Mouse (Mus musculus) MEL (cell line): ENCODE measurements at regions not wholly inside any gene's neighbourhood (a gene's known extent, or its start where the extent isn't known, plus 50 kb on each side); places are given as distances from the start of the nearest gene placed in this dataset.

Experiments
- DNase-seq: peaks from one replicate; pipeline ENCODE4 v3.0.0; 2011; ENCODE audit warnings: low read depth, low spot score
- H3K27ac ChIP-seq: 2 replicates; pipeline ENCODE4 v1.5.1; 2012; ENCODE audit warnings: low read depth, mild to moderate bottlenecking, control low read depth, low read length, moderate library complexity; ENCODE audit not compliant: control insufficient read depth
- H3K27me3 ChIP-seq, 2 experiments: fragments of 150-350 bp in 1 of 2; sonication (generic) in 1 of 2; 2 replicates each; pipeline ENCODE4 v1.6.1; 2012; ENCODE audit warnings: low read length in 2 of 2, mild to moderate bottlenecking in 2 of 2, improper control_type of control experiment in 1 of 2, moderate library complexity in 1 of 2; ENCODE audit not compliant: insufficient read depth in 2 of 2, control insufficient read depth in 1 of 2
- H3K36me3 ChIP-seq, 2 experiments: 2 replicates each; pipeline ENCODE4 v1.6.1; 2012 to 2014; ENCODE audit warnings: low read length in 2 of 2, improper control_type of control experiment in 1 of 2, inconsistent platforms in 1 of 2, mild to moderate bottlenecking in 1 of 2; ENCODE audit not compliant: insufficient read depth in 2 of 2, control insufficient read depth in 1 of 2
- H3K4me1 ChIP-seq, 2 experiments: fragments of 150-350 bp in 1 of 2; sonication (generic) in 1 of 2; 2 replicates each; pipeline ENCODE4 v1.6.1; 2012; ENCODE audit warnings: low read length in 2 of 2, improper control_type of control experiment in 1 of 2, mild to moderate bottlenecking in 1 of 2; ENCODE audit not compliant: insufficient read depth in 2 of 2, control insufficient read depth in 1 of 2
- H3K4me3 ChIP-seq, 2 experiments: fragments of 150-350 bp in 1 of 2; sonication (generic) in 1 of 2; 2 replicates each; pipeline ENCODE4 v1.5.1; 2012; ENCODE audit warnings: low read depth in 2 of 2, low read length in 2 of 2, mild to moderate bottlenecking in 2 of 2, moderate library complexity in 2 of 2, control low read depth in 1 of 2, improper control_type of control experiment in 1 of 2; ENCODE audit not compliant: control insufficient read depth in 1 of 2, insufficient read depth in 1 of 2
- H3K79me2 ChIP-seq: 2 replicates; pipeline ENCODE4 v1.6.1; 2012; ENCODE audit warnings: mild to moderate bottlenecking, low read length, moderate library complexity; ENCODE audit not compliant: control insufficient read depth, poor library complexity, insufficient read depth
- H3K9ac ChIP-seq: 2 replicates; pipeline ENCODE4 v1.6.1; 2012; ENCODE audit warnings: low read depth, mild to moderate bottlenecking, control low read depth, low read length, moderate library complexity; ENCODE audit not compliant: control insufficient read depth, poor library complexity, severe bottlenecking
- H3K9me3 ChIP-seq: fragments of 150-350 bp; sonication (generic); replicated peaks from 2 replicates; pipeline ENCODE4 v1.6.1; 2012; ENCODE audit warnings: mild to moderate bottlenecking, low read length, improper control_type of control experiment, moderate library complexity; ENCODE audit not compliant: insufficient read depth
- CHD1 ChIP-seq: IDR thresholded peaks from 2 replicates; pipeline ENCODE4 v1.6.1; 2012; ENCODE audit warnings: low read depth, mild to moderate bottlenecking, inconsistent platforms, low read length, improper control_type of control experiment
- CHD2 ChIP-seq: IDR thresholded peaks from 2 replicates; pipeline ENCODE4 v1.6.1; 2011; ENCODE audit warnings: low read length, improper control_type of control experiment
- CTCF ChIP-seq, 3 experiments: IDR thresholded peaks in 2 of 3; conservative IDR thresholded peaks in 1 of 3; 2 replicates each; pipeline ENCODE4 v1.5.1; 2011 to 2012; ENCODE audit warnings: low read length in 3 of 3, low read depth in 2 of 3, mild to moderate bottlenecking in 2 of 3, improper control_type of control experiment in 1 of 3, inconsistent platforms in 1 of 3, mixed read lengths in 1 of 3, moderate library complexity in 1 of 3; ENCODE audit not compliant: control insufficient read depth in 1 of 3, insufficient read depth in 1 of 3, poor library complexity in 1 of 3, severe bottlenecking in 1 of 3
- E2F4 ChIP-seq: IDR thresholded peaks from 2 replicates; pipeline ENCODE4 v1.6.1; 2011; ENCODE audit warnings: low read depth, low read length, improper control_type of control experiment, borderline replicate concordance
- EP300 ChIP-seq, 2 experiments: IDR thresholded peaks; 2 replicates each; pipeline ENCODE4 v1.6.1; 2011; ENCODE audit warnings: improper control_type of control experiment in 2 of 2, low read length in 2 of 2, low read depth in 1 of 2, mild to moderate bottlenecking in 1 of 2
- ETS1 ChIP-seq: IDR thresholded peaks from 2 replicates; pipeline ENCODE4 v1.6.1; 2012; ENCODE audit warnings: low read depth, mild to moderate bottlenecking, inconsistent platforms, low read length, improper control_type of control experiment, moderate library complexity
- GABPA ChIP-seq: IDR thresholded peaks from 2 replicates; pipeline ENCODE4 v1.6.1; 2012; ENCODE audit warnings: low read depth, mild to moderate bottlenecking, inconsistent platforms, low read length, improper control_type of control experiment, moderate library complexity
- GATA1 ChIP-seq: IDR thresholded peaks from 2 replicates; pipeline ENCODE4 v1.6.1; 2011; ENCODE audit warnings: low read depth, low read length, improper control_type of control experiment
- JUND ChIP-seq: IDR thresholded peaks from 2 replicates; pipeline ENCODE4 v1.6.1; 2011; ENCODE audit warnings: low read depth, mild to moderate bottlenecking, improper control_type of control experiment, low read length
- MXI1 ChIP-seq: IDR thresholded peaks from 2 replicates; pipeline ENCODE4 v1.6.1; 2011; ENCODE audit warnings: mild to moderate bottlenecking, low read depth, low read length, improper control_type of control experiment
- MYC ChIP-seq: IDR thresholded peaks from 2 replicates; pipeline ENCODE4 v1.6.1; 2011; ENCODE audit warnings: low read depth, mild to moderate bottlenecking, low read length, improper control_type of control experiment, moderate library complexity
- NELFE ChIP-seq: IDR thresholded peaks from 2 replicates; pipeline ENCODE4 v1.6.1; 2011; ENCODE audit warnings: low read depth, low read length, improper control_type of control experiment
- NRF1 ChIP-seq: IDR thresholded peaks from 2 replicates; pipeline ENCODE4 v1.6.1; 2014; ENCODE audit warnings: low read depth, mild to moderate bottlenecking, inconsistent platforms, low read length, improper control_type of control experiment, moderate library complexity; ENCODE audit not compliant: poor library complexity, insufficient read depth, severe bottlenecking
- POLR2A ChIP-seq, 2 experiments: IDR thresholded peaks; 2 replicates each; pipeline ENCODE4 v1.6.1; 2011 to 2012; ENCODE audit warnings: low read length in 2 of 2, mild to moderate bottlenecking in 2 of 2, control low read depth in 1 of 2, improper control_type of control experiment in 1 of 2, low read depth in 1 of 2, moderate library complexity in 1 of 2; ENCODE audit not compliant: control insufficient read depth in 1 of 2, insufficient read depth in 1 of 2, poor library complexity in 1 of 2
- POLR2AphosphoS2 ChIP-seq: IDR thresholded peaks from 2 replicates; pipeline ENCODE4 v1.6.1; 2011; ENCODE audit warnings: low read length, improper control_type of control experiment
- POLR2AphosphoS5 ChIP-seq: IDR thresholded peaks from 2 replicates; pipeline ENCODE4 v1.6.1; 2012; ENCODE audit warnings: low read depth, borderline replicate concordance, mild to moderate bottlenecking, inconsistent platforms, low read length, moderate library complexity, mixed read lengths
- RAD21 ChIP-seq: IDR thresholded peaks from 2 replicates; pipeline ENCODE4 v1.6.1; 2011; ENCODE audit warnings: mild to moderate bottlenecking, low read depth, low read length, improper control_type of control experiment
- RCOR1 ChIP-seq: IDR thresholded peaks from 2 replicates; pipeline ENCODE4 v1.6.1; 2012; ENCODE audit warnings: low read depth, mild to moderate bottlenecking, inconsistent platforms, low read length, improper control_type of control experiment
- TAL1 ChIP-seq: IDR thresholded peaks from 2 replicates; pipeline ENCODE4 v1.6.1; 2012; ENCODE audit warnings: mild to moderate bottlenecking, inconsistent platforms, low read length, moderate library complexity, mixed read lengths
- TBP ChIP-seq: IDR thresholded peaks from 2 replicates; pipeline ENCODE4 v1.8.0; 2011; ENCODE audit warnings: low read depth, low read length, improper control_type of control experiment
- TCF12 ChIP-seq: IDR thresholded peaks from 2 replicates; pipeline ENCODE4 v1.6.1; 2014; ENCODE audit warnings: low read depth, mild to moderate bottlenecking, inconsistent platforms, low read length, improper control_type of control experiment, moderate library complexity
- USF1 ChIP-seq: IDR thresholded peaks from 2 replicates; pipeline ENCODE4 v1.6.1; 2014; ENCODE audit warnings: low read depth, mild to moderate bottlenecking, inconsistent platforms, low read length, improper control_type of control experiment, moderate library complexity
- USF2 ChIP-seq, 2 experiments: IDR thresholded peaks; 2 replicates each; pipeline ENCODE4 v1.6.1; 2011 to 2012; ENCODE audit warnings: improper control_type of control experiment in 2 of 2, low read length in 2 of 2, borderline replicate concordance in 1 of 2, inconsistent platforms in 1 of 2, low read depth in 1 of 2, mild to moderate bottlenecking in 1 of 2; ENCODE audit not compliant: insufficient read depth in 1 of 2
- ZMIZ1 ChIP-seq: IDR thresholded peaks from 2 replicates; pipeline ENCODE4 v1.6.1; 2012; ENCODE audit warnings: low read depth, mild to moderate bottlenecking, inconsistent platforms, low read length, improper control_type of control experiment, moderate library complexity

GRCm38 (mm10) chr9:61187713-61188399 lies 184.3 kb upstream of the Tle3 start:
- Histone ChIP-seq H3K27me3 (peaks cover 3 to 4% of the 10 kb centered on the region in 2 experiments; a peak in 3 of 4 replicates), H3K4me3 (no peak overlapping the region), H3K36me3 (no peaks in the 10 kb centered on the region), H3K4me1 (no peaks in the 10 kb centered on the region), H3K79me2 (no peaks in the 10 kb centered on the region), H3K27ac (no peak overlapping the region), H3K9me3 (no peaks in the 10 kb centered on the region), H3K9ac (no peak overlapping the region)
- TF ChIP-seq TCF12 (no peak), E2F4 (no peak), POLR2AphosphoS2 (no peak), POLR2AphosphoS5 (no peak), NRF1 (no peak)
- no peak for DNase-seq

- Histone ChIP-seq H3K4me3 (no peak overlapping the region), H3K9me3 (no peaks in the 10 kb centered on the region), H3K27ac (no peak overlapping the region), H3K36me3 (no peaks in the 10 kb centered on the region), H3K9ac (no peak overlapping the region), H3K27me3 (peaks cover 2 to 3% of the 10 kb centered on the region in 2 experiments; a peak in 3 of 4 replicates), H3K79me2 (no peaks in the 10 kb centered on the region), H3K4me1 (no peaks in the 10 kb centered on the region)
- TF ChIP-seq USF1 (no peak), RAD21 (no peak), GABPA (no peak)
- no peak for DNase-seq
These were observed 182.9 kb upstream of the Tle3 start for GRCm38 (mm10) chr9:61189295-61189694.

GRCm38 (mm10) chr9:61199077-61199753 lies 173.0 kb upstream of the Tle3 start:
- Histone ChIP-seq H3K9ac (no peak overlapping the region), H3K27ac (no peak overlapping the region), H3K36me3 (no peaks in the 10 kb centered on the region), H3K9me3 (no peaks in the 10 kb centered on the region), H3K27me3 (no peaks in the 10 kb centered on the region; a peak in 2 of 4 replicates), H3K4me1 (no peaks in the 10 kb centered on the region), H3K4me3 (no peak overlapping the region), H3K79me2 (no peaks in the 10 kb centered on the region)
- TF ChIP-seq E2F4 (no peak), JUND (no peak), RCOR1 (no peak), EP300 (IDR thresholded peaks at IDR 0.05; ENCODE audit: low read depth in 1 of 2, low read length in 2 of 2) (no peak), CTCF (IDR thresholded peaks at IDR 0.05 in 2 of 3, conservative IDR thresholded peaks at IDR 0.05 in 1 of 3; ENCODE audit: control insufficient read depth in 1 of 3, insufficient read depth in 1 of 3, low read depth in 2 of 3, low read length in 3 of 3, poor library complexity in 1 of 3, severe bottlenecking in 1 of 3) (no peak), TAL1 (no peak), CHD1 (no peak), ETS1 (no peak), MXI1 (no peak), CHD2 (no peak), USF2 (IDR thresholded peaks at IDR 0.05; ENCODE audit: borderline replicate concordance in 1 of 2, insufficient read depth in 1 of 2, low read depth in 1 of 2, low read length in 2 of 2) (no peak), NELFE (no peak), TBP (no peak), USF1 (no peak), POLR2A (IDR thresholded peaks at IDR 0.05; ENCODE audit: control insufficient read depth in 1 of 2, insufficient read depth in 1 of 2, low read depth in 1 of 2, low read length in 2 of 2, poor library complexity in 1 of 2) (no peak), GABPA (no peak), ZMIZ1 (no peak), GATA1 (no peak), MYC (no peak)
- DNase-seq, result no peak
